Mouse (Mus musculus): ENCODE measurements around the gene Wnt8b. TPM values are rescaled to one million over a fixed set of nuclear protein-coding genes. Genes with fewer than 3 reads are reported as not detected.

Gene Wnt8b
- polyA plus RNA-seq, 1 experiment from 2014 or later = not detected

- no peak for DNase-seq (ENCODE audit: low spot score)
- Histone ChIP-seq H3K4me3 (ENCODE audit: low read depth, low read length) (no peak overlapping the region), H3K27ac (replicated peaks) (no peak overlapping the region), H3K9ac (ENCODE audit: low read length) (no peak overlapping the region), H3K4me1 (replicated peaks; ENCODE audit: control insufficient read depth, insufficient read depth) (no peaks in the 10 kb centered on the region; the same call in 1 of the 2 replicates), H3K9me3 (ENCODE audit: control insufficient read depth, low read length) (no peaks in the 10 kb centered on the region), H3K36me3 (ENCODE audit: control insufficient read depth, insufficient read depth, low read length) (no peaks in the 10 kb centered on the region), H3K4me2 (replicated peaks; ENCODE audit: low read depth) (no peak overlapping the region), H3K27me3 (ENCODE audit: control insufficient read depth, insufficient read depth, low read length) (peaks cover 11% of the 10 kb centered on the region; the same call in 1 of the 2 replicates)
- ATAC-seq (ENCODE audit: low FRiP score, low TSS enrichment) = no peak
- no peak for TF ChIP-seq CTCF (IDR thresholded peaks at IDR 0.05; ENCODE audit: low read depth)
- TF ChIP-seq EP300 (optimal IDR thresholded peaks at IDR 0.05) = no peak
- 61% methylated on average over 5 of the region's 5 CpGs for WGBS
These were observed 19.3 kb downstream of the Wnt8b start for GRCm38 (mm10) chr19:44512601-44513000.

GRCm38 (mm10) chr19:44513054-44513833 lies 20.0 kb downstream of the Wnt8b start:
- WGBS = 42% methylated on average over 11 of the region's 11 CpGs

GRCm38 (mm10) chr19:44513921-44514482 lies 20.7 kb downstream of the Wnt8b start:
- no peak overlapping the region for H3K4me2 ChIP-seq (replicated peaks; ENCODE audit: low read depth)
- no peak overlapping the region for H3K9ac ChIP-seq (ENCODE audit: low read length)
- H3K27me3 ChIP-seq (ENCODE audit: control insufficient read depth, insufficient read depth, low read length) = peaks cover 11% of the 10 kb centered on the region; the same call in 1 of the 2 replicates
- H3K4me1 ChIP-seq (replicated peaks; ENCODE audit: control insufficient read depth, insufficient read depth) = no peaks in the 10 kb centered on the region; the same call in 1 of the 2 replicates
- DNase-seq (ENCODE audit: low spot score) (no peak), ATAC-seq (ENCODE audit: low FRiP score, low TSS enrichment) (no peak)
- H3K9me3 ChIP-seq (ENCODE audit: control insufficient read depth, low read length) = no peaks in the 10 kb centered on the region
- 36% methylated on average over 7 of the region's 7 CpGs for WGBS
- no peak overlapping the region for H3K4me3 ChIP-seq (ENCODE audit: low read depth, low read length)
- H3K27ac ChIP-seq (replicated peaks) = no peak overlapping the region
- H3K36me3 ChIP-seq (ENCODE audit: control insufficient read depth, insufficient read depth, low read length) = no peaks in the 10 kb centered on the region
- TF ChIP-seq CTCF (IDR thresholded peaks at IDR 0.05; ENCODE audit: low read depth) (no peak), EP300 (optimal IDR thresholded peaks at IDR 0.05) (no peak)

More at GRCm38 (mm10) chr19:44513054-44513833, 20.0 kb downstream of the Wnt8b start:
- no peak overlapping the region for H3K4me3 ChIP-seq (ENCODE audit: low read depth, low read length)
- no peak for TF ChIP-seq CTCF (IDR thresholded peaks at IDR 0.05; ENCODE audit: low read depth)
- TF ChIP-seq EP300 (optimal IDR thresholded peaks at IDR 0.05) = no peak
- DNase-seq (ENCODE audit: low spot score) (no peak), ATAC-seq (ENCODE audit: low FRiP score, low TSS enrichment) (no peak)
- H3K27me3 ChIP-seq (ENCODE audit: control insufficient read depth, insufficient read depth, low read length) = peaks cover 11% of the 10 kb centered on the region; the same call in 1 of the 2 replicates
- H3K4me2 ChIP-seq (replicated peaks; ENCODE audit: low read depth) = no peak overlapping the region
- H3K9ac ChIP-seq (ENCODE audit: low read length) = no peak overlapping the region
- no peak overlapping the region for H3K27ac ChIP-seq (replicated peaks)
- no peaks in the 10 kb centered on the region; the same call in 1 of the 2 replicates for H3K4me1 ChIP-seq (replicated peaks; ENCODE audit: control insufficient read depth, insufficient read depth)
- no peaks in the 10 kb centered on the region for H3K9me3 ChIP-seq (ENCODE audit: control insufficient read depth, low read length)
- H3K36me3 ChIP-seq (ENCODE audit: control insufficient read depth, insufficient read depth, low read length) = no peaks in the 10 kb centered on the region

- TF ChIP-seq CTCF (IDR thresholded peaks at IDR 0.05; ENCODE audit: low read depth) = no peak
- TF ChIP-seq EP300 (optimal IDR thresholded peaks at IDR 0.05) = no peak
- WGBS = 21% methylated on average over 14 of the region's 14 CpGs
These were observed 21.5 kb downstream of the Wnt8b start for GRCm38 (mm10) chr19:44514521-44515451.

GRCm38 (mm10) chr19:44515769-44516168 lies 22.5 kb downstream of the Wnt8b start:
- Histone ChIP-seq H3K4me3 (ENCODE audit: low read depth, low read length) (no peak overlapping the region), H3K36me3 (ENCODE audit: control insufficient read depth, insufficient read depth, low read length) (no peaks in the 10 kb centered on the region), H3K4me1 (replicated peaks; ENCODE audit: control insufficient read depth, insufficient read depth) (no peaks in the 10 kb centered on the region; the same call in 1 of the 2 replicates), H3K9me3 (ENCODE audit: control insufficient read depth, low read length) (no peaks in the 10 kb centered on the region), H3K27me3 (ENCODE audit: control insufficient read depth, insufficient read depth, low read length) (peaks cover 9% of the 10 kb centered on the region; the same call in 1 of the 2 replicates), H3K4me2 (replicated peaks; ENCODE audit: low read depth) (no peak overlapping the region), H3K27ac (replicated peaks) (no peak overlapping the region), H3K9ac (ENCODE audit: low read length) (no peak overlapping the region)
- 56% methylated on average over 6 of the region's 6 CpGs for WGBS
- DNase-seq (ENCODE audit: low spot score) (no peak), ATAC-seq (ENCODE audit: low FRiP score, low TSS enrichment) (no peak)
- TF ChIP-seq EP300 (optimal IDR thresholded peaks at IDR 0.05) (no peak), CTCF (IDR thresholded peaks at IDR 0.05; ENCODE audit: low read depth) (no peak)

More at GRCm38 (mm10) chr19:44514521-44515451, 21.5 kb downstream of the Wnt8b start:
- Histone ChIP-seq H3K9me3 (ENCODE audit: control insufficient read depth, low read length) (no peaks in the 10 kb centered on the region), H3K27me3 (ENCODE audit: control insufficient read depth, insufficient read depth, low read length) (peaks cover 9% of the 10 kb centered on the region; the same call in 1 of the 2 replicates), H3K27ac (replicated peaks) (no peak overlapping the region), H3K36me3 (ENCODE audit: control insufficient read depth, insufficient read depth, low read length) (no peaks in the 10 kb centered on the region), H3K4me2 (replicated peaks; ENCODE audit: low read depth) (no peak overlapping the region), H3K4me3 (ENCODE audit: low read depth, low read length) (no peak overlapping the region), H3K9ac (ENCODE audit: low read length) (no peak overlapping the region), H3K4me1 (replicated peaks; ENCODE audit: control insufficient read depth, insufficient read depth) (no peaks in the 10 kb centered on the region; the same call in 1 of the 2 replicates)
- ATAC-seq (ENCODE audit: low FRiP score, low TSS enrichment) (no peak), DNase-seq (ENCODE audit: low spot score) (no peak)
